Mouse (Mus musculus): ENCODE data around the gene Ap1m2. TPM values are rescaled to one million over a fixed set of nuclear protein-coding genes. Genes with fewer than 3 reads are reported as not detected.
A peak's percentile ranks its signal among the peaks of the same experiment; 100 is the strongest.

Gene Ap1m2
- polyA plus RNA-seq, 1 experiment from 2014 or later: 4.8 TPM

DNA sequence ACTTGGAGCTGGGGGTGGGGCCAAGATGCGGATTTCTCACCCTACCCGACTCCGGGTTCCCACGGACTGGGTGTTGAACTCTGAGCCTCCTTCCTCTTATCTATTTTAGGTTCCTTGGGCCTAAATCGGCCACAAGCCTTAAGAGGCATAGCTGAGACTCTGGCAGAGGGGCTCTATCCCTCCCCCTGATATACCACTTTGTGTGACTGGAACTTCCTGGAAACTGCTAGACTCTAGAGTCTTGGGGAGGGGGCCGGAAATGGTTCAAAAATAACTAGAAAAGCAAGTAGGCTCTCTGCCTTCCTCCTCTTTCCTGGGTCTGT is 9.3 kb upstream of the Ap1m2 start:
- WGBS: 18% methylated on average over 6 of the region's 6 CpGs
- H3K27me3 ChIP-seq (ENCODE audit: insufficient read depth, poor library complexity, severe bottlenecking): no peaks in the 10 kb centered on the region
- peak overlapping the region; percentile 87 for H3K4me3 ChIP-seq
- H3K36me3 ChIP-seq: peaks cover 15% of the 10 kb centered on the region; the same call in 1 of the 2 replicates
- H3K27ac ChIP-seq: peak overlapping the region; percentile 88
- peak; percentile 31 for DNase-seq (ENCODE audit: low spot score)
- no peaks in the 10 kb centered on the region for H3K9me3 ChIP-seq
- H3K4me1 ChIP-seq (replicated peaks): peaks cover 23% of the 10 kb centered on the region

DNA sequence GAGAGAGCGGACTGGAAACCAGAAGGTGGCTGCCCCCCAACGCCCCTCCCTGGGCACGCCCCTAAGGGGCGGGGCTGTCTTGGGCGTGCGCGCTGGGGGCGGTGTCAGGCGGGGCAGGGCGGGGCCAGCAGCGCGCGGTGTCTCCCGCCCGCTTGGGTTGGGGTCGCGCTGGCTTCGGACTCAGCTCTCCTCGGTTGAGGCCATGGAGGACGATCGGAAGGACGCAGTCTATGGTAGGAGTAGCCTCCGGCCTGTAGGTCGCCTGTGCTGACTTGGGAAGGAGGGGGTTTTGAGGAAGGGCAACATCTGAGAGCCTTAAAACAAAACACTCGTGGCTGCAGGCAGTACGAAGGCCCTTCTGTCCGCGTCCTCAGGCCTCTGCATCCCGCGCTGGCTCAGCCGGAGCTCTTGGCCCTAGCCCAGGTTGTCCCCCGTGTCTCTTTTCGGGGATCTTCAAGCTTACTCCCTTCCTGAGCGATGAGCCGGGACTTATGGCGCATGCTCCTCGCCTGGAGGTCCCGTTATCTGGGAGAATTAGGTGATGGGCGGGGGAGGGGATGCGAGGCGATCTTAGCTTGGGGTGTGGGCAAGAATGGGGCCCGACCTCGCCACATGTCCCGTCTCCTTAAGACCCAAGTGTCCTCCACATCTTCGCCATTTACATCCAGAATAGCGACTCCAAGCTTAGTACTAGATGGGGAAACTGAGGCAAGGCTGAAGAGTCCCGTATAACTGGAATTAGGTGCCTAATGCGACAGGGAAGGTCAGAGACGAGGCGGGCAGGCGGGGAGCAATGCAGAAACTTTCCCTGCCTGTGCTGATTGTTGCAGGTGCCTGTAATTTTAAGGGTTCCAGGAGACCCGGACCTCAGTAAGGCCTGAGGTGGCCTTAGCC is 8.7 kb upstream of the Ap1m2 start, which contains the start of gene Slc44a2:
TSS of gene Slc44a2 (plus strand) at position 80 of the 894 bp plus-strand sequence.
- H3K36me3 ChIP-seq: peaks cover 12% of the 10 kb centered on the region; the same call in 1 of the 2 replicates
- whole genome bisulfite sequencing: under 1% methylated on average over 52 of the region's 52 CpGs
- peak within 1 kb of the TSS; percentile 88 for H3K27ac ChIP-seq
- no peaks in the 10 kb centered on the region for H3K9me3 ChIP-seq
- H3K27me3 ChIP-seq (ENCODE audit: insufficient read depth, poor library complexity, severe bottlenecking): no peaks in the 10 kb centered on the region
- H3K4me3 ChIP-seq: peak within 1 kb of the TSS; percentile 87
- peak; percentile 91 for DNase-seq (ENCODE audit: low spot score)
- peaks cover 23% of the 10 kb centered on the region for H3K4me1 ChIP-seq (replicated peaks)

DNA sequence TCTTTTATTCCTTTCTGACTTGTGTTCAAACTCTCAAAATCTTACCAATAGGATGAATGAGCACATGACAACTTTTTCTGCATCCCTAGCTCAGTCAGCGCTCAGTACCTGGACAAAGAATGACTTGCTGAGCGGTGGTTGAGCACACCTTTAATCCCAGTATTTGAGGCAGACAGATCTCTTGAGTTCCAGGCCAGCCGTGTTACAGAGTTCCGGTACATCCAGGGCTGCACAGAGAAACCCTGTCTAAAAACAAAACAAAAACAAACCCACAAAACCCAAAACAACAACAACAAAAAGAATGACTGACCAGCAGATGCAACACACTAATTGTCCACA is 8.1 kb upstream of the Ap1m2 start:
- 31% methylated on average over 4 of the region's 4 CpGs for WGBS

DNA sequence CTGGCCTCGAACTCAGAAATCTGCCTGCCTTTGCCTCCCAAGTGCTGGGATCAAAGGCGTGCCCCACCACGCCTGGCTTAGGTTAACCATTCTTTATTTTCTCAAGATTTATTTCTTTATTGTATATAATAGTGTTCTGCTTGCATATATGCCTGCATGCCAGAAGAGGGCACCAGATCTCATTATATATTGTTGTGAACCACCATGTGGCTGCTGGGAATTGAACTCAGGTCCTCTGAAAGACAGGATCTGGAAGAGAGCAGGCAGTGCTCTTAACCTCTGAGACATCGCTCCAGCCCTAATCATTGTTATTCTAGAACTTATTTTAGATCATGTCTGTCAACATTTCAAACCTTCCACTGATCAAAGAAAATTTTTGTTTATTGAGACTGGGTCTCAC is 7.4 kb upstream of the Ap1m2 start:
- DNase-seq (ENCODE audit: low spot score): no peak
- Histone ChIP-seq H3K36me3 (peaks cover 2% of the 10 kb centered on the region; the same call in 1 of the 2 replicates), H3K27ac (no peak overlapping the region), H3K4me1 (replicated peaks) (peaks cover 23% of the 10 kb centered on the region), H3K9me3 (no peaks in the 10 kb centered on the region), H3K27me3 (ENCODE audit: insufficient read depth, poor library complexity, severe bottlenecking) (no peaks in the 10 kb centered on the region), H3K4me3 (no peak overlapping the region)
- 95% methylated on average over 4 of the region's 4 CpGs for WGBS

More for the DNA sequence above, 8.1 kb upstream of the Ap1m2 start:
- H3K27ac ChIP-seq: peak overlapping the region; percentile 88
- no peaks in the 10 kb centered on the region for H3K9me3 ChIP-seq
- H3K27me3 ChIP-seq (ENCODE audit: insufficient read depth, poor library complexity, severe bottlenecking): no peaks in the 10 kb centered on the region
- H3K4me1 ChIP-seq (replicated peaks): peaks cover 23% of the 10 kb centered on the region
- peak overlapping the region; percentile 87 for H3K4me3 ChIP-seq
- H3K36me3 ChIP-seq: peaks cover 8% of the 10 kb centered on the region; the same call in 1 of the 2 replicates
- no peak for DNase-seq (ENCODE audit: low spot score)

DNA sequence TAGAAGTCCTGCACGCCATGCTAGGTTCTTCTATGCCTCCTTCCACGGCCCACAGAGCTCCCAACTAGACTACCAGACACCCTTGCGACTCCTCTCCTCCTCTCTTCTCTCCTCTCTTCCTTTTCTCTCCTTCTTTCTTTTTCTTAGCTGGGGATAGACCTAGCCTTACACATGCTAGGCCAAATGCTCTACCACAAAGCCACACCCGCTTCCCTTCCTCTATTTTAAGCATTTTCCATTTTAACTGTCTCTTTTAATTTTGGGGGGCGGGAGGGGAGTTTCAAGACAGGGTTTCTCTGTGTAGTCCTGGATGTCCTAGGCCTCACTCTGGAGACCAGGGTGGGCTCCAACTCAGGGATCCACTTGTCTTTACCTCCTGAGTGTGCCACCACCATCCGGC is 6.7 kb upstream of the Ap1m2 start:
- no peak overlapping the region for H3K27ac ChIP-seq
- H3K36me3 ChIP-seq: no peaks in the 10 kb centered on the region
- H3K4me1 ChIP-seq (replicated peaks): peaks cover 23% of the 10 kb centered on the region
- 90% methylated on average over 6 of the region's 6 CpGs for whole genome bisulfite sequencing
- no peak overlapping the region for H3K4me3 ChIP-seq
- no peaks in the 10 kb centered on the region for H3K27me3 ChIP-seq (ENCODE audit: insufficient read depth, poor library complexity, severe bottlenecking)
- DNase-seq (ENCODE audit: low spot score): no peak
- H3K9me3 ChIP-seq: no peaks in the 10 kb centered on the region

DNA sequence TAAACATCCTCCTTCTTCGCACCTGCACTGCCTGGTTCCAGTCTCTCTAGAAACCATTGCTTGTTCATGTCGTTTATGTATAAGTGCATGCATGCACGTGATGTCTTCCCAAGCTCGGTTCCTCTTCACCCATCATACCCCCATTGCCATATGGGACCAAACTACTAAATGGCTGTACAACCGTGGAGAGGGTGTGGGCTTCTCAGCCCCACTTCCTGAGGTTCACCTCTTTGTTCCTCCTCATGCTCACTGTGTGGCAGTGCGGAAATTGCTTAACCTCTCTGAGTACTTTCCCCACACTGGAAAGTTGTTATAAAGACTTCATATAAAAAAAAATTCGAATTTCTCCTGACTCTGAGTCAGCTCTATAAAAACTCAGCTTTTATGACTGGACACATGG is 4.6 kb upstream of the Ap1m2 start:
- no peaks in the 10 kb centered on the region for H3K9me3 ChIP-seq

DNA sequence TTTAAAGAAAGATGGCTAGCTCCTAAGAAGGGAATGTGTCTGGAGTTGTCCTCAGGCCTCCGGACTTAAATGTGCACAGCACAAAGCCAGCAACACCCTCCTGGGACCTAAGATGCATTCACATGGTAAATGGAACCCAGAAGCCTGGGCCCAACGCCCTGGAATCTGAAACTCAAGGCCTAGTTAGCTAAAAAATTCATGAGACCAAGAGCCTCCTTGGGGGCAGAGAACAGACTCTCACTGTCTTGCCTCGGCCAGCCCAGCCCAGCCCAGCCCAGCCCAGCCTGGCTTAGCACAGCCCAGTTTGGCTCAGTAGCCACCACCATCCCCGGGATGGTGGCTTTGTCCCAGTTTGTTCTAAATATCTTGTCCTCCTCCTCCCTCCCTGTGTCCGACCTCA is 3.3 kb upstream of the Ap1m2 start:
- Histone ChIP-seq H3K27me3 (ENCODE audit: insufficient read depth, poor library complexity, severe bottlenecking) (peaks cover 23% of the 10 kb centered on the region), H3K9me3 (no peaks in the 10 kb centered on the region), H3K36me3 (no peaks in the 10 kb centered on the region), H3K4me3 (no peak overlapping the region), H3K27ac (no peak overlapping the region), H3K4me1 (replicated peaks) (peaks cover 10% of the 10 kb centered on the region)
- no peak for DNase-seq (ENCODE audit: low spot score)
- 59% methylated on average over 5 of the region's 5 CpGs for WGBS

More for the DNA sequence above, 4.6 kb upstream of the Ap1m2 start:
- no peak overlapping the region for H3K27ac ChIP-seq
- H3K4me3 ChIP-seq: no peak overlapping the region
- DNase-seq (ENCODE audit: low spot score): no peak
- H3K27me3 ChIP-seq (ENCODE audit: insufficient read depth, poor library complexity, severe bottlenecking): peaks cover 15% of the 10 kb centered on the region
- WGBS: 82% methylated on average over 7 of the region's 7 CpGs
- H3K4me1 ChIP-seq (replicated peaks): peaks cover 19% of the 10 kb centered on the region
- H3K36me3 ChIP-seq: no peaks in the 10 kb centered on the region

DNA sequence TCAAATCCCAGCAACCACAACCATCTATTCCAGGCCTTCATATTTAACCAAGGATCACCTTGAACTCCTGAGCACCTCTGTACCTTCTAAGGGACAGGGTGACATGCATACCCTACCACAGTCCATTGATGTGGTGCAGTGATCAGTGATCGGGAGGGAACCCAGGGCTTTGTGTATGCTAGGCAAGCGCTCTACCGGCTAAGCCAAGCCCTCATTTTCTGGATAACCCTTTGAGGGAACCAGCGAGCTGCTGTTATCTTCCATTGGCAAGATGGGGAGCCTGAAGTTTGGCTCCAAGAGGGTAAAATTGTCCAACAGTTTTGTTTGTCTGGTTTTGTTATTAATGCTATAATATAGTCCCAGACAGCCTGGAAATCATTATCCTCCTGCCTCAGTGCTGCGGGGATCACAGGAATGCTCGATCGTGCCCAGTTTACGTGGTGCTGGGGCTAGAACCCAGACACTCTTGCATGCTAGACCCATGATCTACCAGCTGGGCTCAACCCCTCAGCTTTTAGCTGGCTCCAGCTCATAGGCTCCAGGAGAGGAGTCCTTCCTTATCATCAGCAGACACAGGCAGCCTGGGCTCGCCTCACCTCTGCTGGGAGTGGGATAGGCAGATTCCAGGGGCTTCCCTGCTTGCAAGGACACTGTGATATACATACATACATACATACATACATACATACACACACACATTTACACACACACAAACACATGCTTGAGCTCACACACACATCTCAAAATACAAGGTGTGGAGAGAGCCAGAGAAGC is 2.4 kb upstream of the Ap1m2 start:
- Histone ChIP-seq H3K36me3 (no peaks in the 10 kb centered on the region), H3K4me3 (no peak overlapping the region), H3K27ac (no peak overlapping the region), H3K4me1 (replicated peaks) (peaks cover 11% of the 10 kb centered on the region), H3K9me3 (no peaks in the 10 kb centered on the region), H3K27me3 (ENCODE audit: insufficient read depth, poor library complexity, severe bottlenecking) (peaks cover 23% of the 10 kb centered on the region)
- WGBS: 90% methylated on average over 9 of the region's 9 CpGs
- DNase-seq (ENCODE audit: low spot score): no peak

DNA sequence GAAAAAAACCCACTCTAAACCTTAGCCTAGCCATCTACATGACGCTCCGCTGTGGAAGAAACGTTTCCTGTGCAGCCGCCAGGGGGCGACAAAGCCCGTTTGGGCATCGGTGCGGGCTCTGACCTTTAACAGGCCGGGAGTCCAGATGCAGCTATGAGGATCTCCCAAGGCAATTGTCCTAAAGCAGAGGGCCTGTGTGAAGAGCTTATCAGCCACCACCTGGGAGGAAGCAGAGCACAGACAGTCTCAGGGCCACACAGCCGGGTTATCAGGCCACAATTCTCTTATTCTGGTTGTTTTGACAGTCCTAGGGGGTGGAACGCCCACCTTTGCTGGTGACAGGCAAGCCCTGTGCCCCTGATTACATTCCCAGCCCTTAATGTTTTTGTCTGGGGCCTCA is 1.3 kb upstream of the Ap1m2 start:
- no peak overlapping the region for H3K4me3 ChIP-seq
- WGBS: 9% methylated on average over 11 of the region's 11 CpGs
- H3K4me1 ChIP-seq (replicated peaks): peaks cover 12% of the 10 kb centered on the region
- H3K9me3 ChIP-seq: no peaks in the 10 kb centered on the region
- no peak overlapping the region for H3K27ac ChIP-seq
- peaks cover 23% of the 10 kb centered on the region for H3K27me3 ChIP-seq (ENCODE audit: insufficient read depth, poor library complexity, severe bottlenecking)
- no peaks in the 10 kb centered on the region for H3K36me3 ChIP-seq
- DNase-seq (ENCODE audit: low spot score): peak; percentile 90

DNA sequence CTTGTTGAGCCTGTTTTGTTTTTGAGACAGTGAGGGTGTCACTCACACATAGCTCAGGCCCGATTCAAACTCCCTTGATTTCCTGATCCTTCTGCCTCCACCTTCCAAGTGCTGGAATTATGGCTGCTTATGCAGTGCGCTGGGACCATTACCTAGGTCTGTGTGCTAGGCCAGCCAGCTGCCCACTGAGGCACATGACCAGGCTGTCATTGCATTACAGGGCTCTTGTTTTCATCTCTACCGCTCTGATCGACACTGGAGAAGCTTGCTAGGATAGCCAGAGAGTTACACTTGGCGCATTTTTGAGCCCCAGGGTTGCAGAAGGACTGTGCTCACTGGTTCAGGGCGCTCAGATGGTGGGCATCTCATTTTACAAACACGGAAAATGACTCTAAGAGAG is 442 bp downstream of the Ap1m2 start:
- Histone ChIP-seq H3K4me1 (replicated peaks) (peaks cover 12% of the 10 kb centered on the region), H3K36me3 (no peaks in the 10 kb centered on the region), H3K4me3 (peak overlapping the region; percentile 42), H3K27me3 (ENCODE audit: insufficient read depth, poor library complexity, severe bottlenecking) (peaks cover 23% of the 10 kb centered on the region), H3K9me3 (no peaks in the 10 kb centered on the region), H3K27ac (no peak overlapping the region)
- DNase-seq (ENCODE audit: low spot score): no peak
- 25% methylated on average over 7 of the region's 7 CpGs for WGBS

DNA sequence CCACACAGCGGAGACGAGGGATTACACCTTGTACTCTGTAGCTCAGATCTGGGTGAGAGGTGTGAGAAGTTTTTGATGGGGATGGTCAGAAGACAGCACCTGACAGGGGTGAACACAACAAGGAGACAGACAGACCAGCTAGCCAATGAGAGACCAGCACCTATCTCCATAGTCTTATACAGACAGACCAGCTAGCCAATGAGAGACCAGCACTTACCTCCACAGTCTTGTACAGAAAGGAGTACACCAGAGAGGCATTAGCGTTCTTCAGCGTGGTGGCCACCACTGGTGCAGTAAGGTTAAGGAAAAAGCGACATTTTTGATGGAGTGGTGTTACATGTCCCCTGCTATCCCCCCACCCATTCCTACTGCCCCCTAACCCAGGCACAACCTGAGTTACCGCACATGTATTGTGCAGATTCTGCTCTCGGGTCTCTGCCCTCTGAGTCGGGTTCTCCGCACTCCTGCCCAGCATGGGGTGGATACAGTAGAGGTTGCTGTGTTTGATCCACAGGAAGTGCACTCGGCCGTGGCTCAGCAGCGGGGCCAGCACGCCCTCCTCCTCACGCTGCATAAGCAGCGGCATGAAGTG is 2.9 kb downstream of the Ap1m2 start:
- Histone ChIP-seq H3K27me3 (ENCODE audit: insufficient read depth, poor library complexity, severe bottlenecking) (peaks cover 23% of the 10 kb centered on the region), H3K27ac (no peak overlapping the region), H3K36me3 (no peaks in the 10 kb centered on the region), H3K9me3 (no peaks in the 10 kb centered on the region), H3K4me3 (no peak overlapping the region), H3K4me1 (replicated peaks) (peaks cover 12% of the 10 kb centered on the region)
- WGBS: 75% methylated on average over 15 of the region's 15 CpGs
- no peak for DNase-seq (ENCODE audit: low spot score)

DNA sequence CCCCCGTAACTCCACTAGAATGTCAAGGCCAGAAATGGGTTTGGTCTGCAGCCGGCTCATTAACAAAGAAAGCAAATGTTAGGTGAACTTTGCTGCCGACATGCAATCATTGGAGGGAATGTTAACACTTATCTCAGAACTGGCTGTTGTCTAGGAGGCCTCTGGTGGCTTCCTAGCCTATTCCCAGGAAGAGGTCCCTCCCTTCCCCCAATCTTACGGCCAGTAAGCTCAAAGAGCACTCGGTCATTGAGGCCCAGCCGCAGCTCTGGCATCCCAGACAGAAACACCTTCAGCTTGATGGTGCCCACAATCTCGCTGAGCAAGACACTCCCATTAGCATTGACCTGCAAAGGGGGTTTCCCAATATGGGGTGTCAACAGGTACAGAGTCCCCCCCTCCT is 7.1 kb downstream of the Ap1m2 start:
- Histone ChIP-seq H3K36me3 (no peaks in the 10 kb centered on the region), H3K27me3 (ENCODE audit: insufficient read depth, poor library complexity, severe bottlenecking) (no peaks in the 10 kb centered on the region), H3K27ac (no peak overlapping the region), H3K4me3 (no peak overlapping the region), H3K4me1 (replicated peaks) (peaks cover 4% of the 10 kb centered on the region; the same call in 1 of the 2 replicates), H3K9me3 (no peaks in the 10 kb centered on the region; the same call in 1 of the 2 replicates)
- DNase-seq (ENCODE audit: low spot score): no peak
- 91% methylated on average over 7 of the region's 7 CpGs for WGBS

DNA sequence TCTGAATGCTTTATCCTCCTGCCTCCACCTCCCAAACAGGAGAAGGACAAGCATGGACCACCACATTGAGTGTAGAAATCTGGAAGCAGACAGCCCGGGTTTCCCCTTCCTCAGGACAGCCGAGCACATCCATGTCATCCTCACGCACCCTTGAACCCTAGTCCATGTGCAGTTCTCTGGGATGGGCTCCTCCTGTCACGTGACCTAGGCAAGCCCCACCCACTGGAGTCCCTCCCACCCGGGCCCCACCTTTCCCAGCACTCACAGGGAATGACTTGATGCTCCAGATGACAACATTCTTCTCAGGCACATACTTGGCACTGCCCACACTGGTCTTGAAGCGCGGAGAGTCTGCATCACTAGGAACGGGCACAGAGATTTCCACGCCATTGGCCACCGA is 13.1 kb downstream of the Ap1m2 start:
- H3K36me3 ChIP-seq: no peaks in the 10 kb centered on the region
- no peak overlapping the region for H3K4me3 ChIP-seq

More for the DNA sequence above, 13.1 kb downstream of the Ap1m2 start:
- WGBS: 83% methylated on average over 10 of the region's 10 CpGs
- H3K9me3 ChIP-seq: no peaks in the 10 kb centered on the region; the same call in 1 of the 2 replicates
- H3K4me1 ChIP-seq (replicated peaks): no peaks in the 10 kb centered on the region
- H3K27ac ChIP-seq: no peak overlapping the region
- H3K27me3 ChIP-seq (ENCODE audit: insufficient read depth, poor library complexity, severe bottlenecking): no peaks in the 10 kb centered on the region
- no peak for DNase-seq (ENCODE audit: low spot score)
